Mouse (Mus musculus) CH12.LX (cell line): ENCODE data around the gene Wnt5b.

Experiments used
- CTCF ChIP-seq, 2 experiments: IDR thresholded peaks in 1 of 2; conservative IDR thresholded peaks in 1 of 2; 2 replicates each; pipeline ENCODE4 v1.5.1; 2011 to 2012; ENCODE audit warnings: low read depth in 2 of 2, low read length in 2 of 2, improper control_type of control experiment in 1 of 2, inconsistent platforms in 1 of 2, mild to moderate bottlenecking in 1 of 2, moderate library complexity in 1 of 2
- EP300 ChIP-seq: IDR thresholded peaks from 2 replicates; pipeline ENCODE4 v1.6.1; 2011; ENCODE audit warnings: low read length, improper control_type of control experiment
- GABPA ChIP-seq: IDR thresholded peaks from 2 replicates; pipeline ENCODE4 v1.6.1; 2012; ENCODE audit warnings: low read depth, low read length, improper control_type of control experiment, inconsistent platforms; ENCODE audit not compliant: insufficient replicate concordance
- IRF4 ChIP-seq: IDR thresholded peaks from 2 replicates; pipeline ENCODE4 v1.6.1; 2014; ENCODE audit warnings: low read depth, mild to moderate bottlenecking, inconsistent platforms, low read length, improper control_type of control experiment
- JUND ChIP-seq: conservative IDR thresholded peaks from 2 replicates; pipeline ENCODE4 v1.6.1; 2011; ENCODE audit warnings: low read depth, low read length, improper control_type of control experiment
- PAX5 ChIP-seq: IDR thresholded peaks from 2 replicates; pipeline ENCODE4 v1.6.1; 2012; ENCODE audit warnings: low read length, inconsistent platforms, mixed read lengths
- POLR2A ChIP-seq: IDR thresholded peaks from 2 replicates; pipeline ENCODE4 v1.6.1; 2011; ENCODE audit warnings: low read depth, mild to moderate bottlenecking, improper control_type of control experiment, low read length
- POLR2AphosphoS2 ChIP-seq: IDR thresholded peaks from 2 replicates; pipeline ENCODE4 v1.6.1; 2011; ENCODE audit warnings: low read depth, low read length, improper control_type of control experiment

GRCm38 (mm10) chr6:119470777-119471176 lies 73.4 kb downstream of the Wnt5b start:
- no peak for TF ChIP-seq JUND
- TF ChIP-seq CTCF (conservative IDR thresholded peaks at IDR 0.05 in 1 of 2, IDR thresholded peaks at IDR 0.05 in 1 of 2; ENCODE audit: low read depth in 2 of 2, low read length in 2 of 2): no peak
- TF ChIP-seq IRF4: no peak
- TF ChIP-seq GABPA: no peak
- no peak for TF ChIP-seq POLR2A
- TF ChIP-seq POLR2AphosphoS2: no peak
- TF ChIP-seq PAX5: no peak
- no peak for TF ChIP-seq EP300
